9 mouse cellular contexts compared by ENCODE assay signal in the genomic region with DNA sequence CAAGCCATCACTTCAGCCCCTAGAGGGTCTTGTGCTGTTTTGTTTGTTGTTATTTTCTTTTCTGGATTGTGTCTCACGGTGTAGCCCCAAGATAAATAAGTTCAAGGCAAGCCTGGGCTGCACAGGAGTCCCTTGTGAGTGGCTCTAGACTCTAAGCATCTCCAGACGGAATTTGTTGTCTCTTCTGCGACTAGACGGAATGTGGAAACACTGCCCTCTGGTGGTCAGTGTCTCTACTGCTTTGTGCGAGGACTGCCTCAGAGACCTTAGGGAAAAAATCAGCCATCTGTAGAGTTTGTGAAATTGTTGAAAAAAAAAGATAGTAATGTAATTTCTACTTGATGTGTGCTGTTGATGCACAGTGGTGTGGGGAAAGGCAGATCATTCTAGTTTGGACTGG. TPM values are rescaled to one million over a fixed set of nuclear protein-coding genes. Genes with fewer than 3 reads are reported as not detected.
DNase-seq lines count a peak whose midpoint lies in the region.
"Had no signal": no experiment of that assay in that cellular context is flagged by ENCODE, and none has a peak within 500 bp of the region (broad histone marks: within the 10 kb centered on the region; RNA-seq: fewer than 3 reads in every experiment).

No protein-coding gene starts in this region.

- no peaks in the 10 kb centered on the region for H3K36me3 ChIP-seq in embryonic facial prominence, embryonic 10.5 days (replicated peaks)

- no peak overlapping the region for H3K4me3 ChIP-seq in embryonic facial prominence, embryonic 10.5 days

- H3K4me1 ChIP-seq in embryonic facial prominence, embryonic 10.5 days = 0 out of 2 replicates have a peak, but pooled peaks cover 2% of the 10 kb centered on the region

- WGBS in embryonic facial prominence, embryonic 10.5 days = 1% methylated on average over 5 of the region's 5 CpGs

- H3K27ac ChIP-seq in embryonic facial prominence, embryonic 10.5 days (replicated peaks) = no peak overlapping the region

- no peaks in the 10 kb centered on the region for H3K9me3 ChIP-seq in embryonic facial prominence, embryonic 10.5 days

- H3K27me3 ChIP-seq in embryonic facial prominence, embryonic 10.5 days (replicated peaks; ENCODE audit: low read depth, poor library complexity, severe bottlenecking) = no peaks in the 10 kb centered on the region

- peak; percentile 86 for DNase-seq in ES-CJ7 (ENCODE audit: low read depth, low spot score)
- peak; percentile 75 for DNase-seq in adrenal gland, postnatal 25 days
- DNase-seq in embryonic facial prominence, embryonic 10.5 days (ENCODE audit: low spot score) = peak; percentile 79
- peak; percentile 13 to 33 for DNase-seq in heart, adult 9 months (ENCODE audit: low spot score in 2 of 2)
- DNase-seq in kidney, postnatal 36 days = peak; percentile 47 to 88
- peak; percentile 79 for DNase-seq in lung, postnatal 10 days
- peak; percentile 79 to 88 for DNase-seq in right cerebral cortex, postnatal 10 days (ENCODE audit: low spot score in 2 of 2)
- peak; percentile 47 to 72 for DNase-seq in urinary bladder, postnatal 4 days (ENCODE audit: low spot score in 2 of 2)

RNA-seq across cellular contexts. Expression of gene Arpc1a, which starts 13.9 kb away (rescaled TPM):
- total RNA-seq in adrenal gland, postnatal 25 days (2021) = 110 and 126 TPM in 2 replicates
- 122 and 129 TPM in 2 replicates for polyA plus RNA-seq in embryonic facial prominence, embryonic 10.5 days (2016; fragmentation: Nextera tagmentation; extraction: Ambion mirVana)

RNA-seq across cellular contexts. Expression of gene Kpna7, which starts 14.1 kb away (rescaled TPM):
- total RNA-seq in adrenal gland, postnatal 25 days (2021) = not detected in 2 replicates
- polyA plus RNA-seq in embryonic facial prominence, embryonic 10.5 days (2016; fragmentation: Nextera tagmentation; extraction: Ambion mirVana) = 0.06 TPM in 1 of 2 replicates, not detected in the other

RNA-seq across cellular contexts. Expression of gene 1700018F24Rik, which starts 26.9 kb away (rescaled TPM):
- total RNA-seq in adrenal gland, postnatal 25 days (2021) = not detected in 2 replicates
- polyA plus RNA-seq in embryonic facial prominence, embryonic 10.5 days (2016; fragmentation: Nextera tagmentation; extraction: Ambion mirVana) = not detected in 2 replicates
- polyA plus RNA-seq: liver, embryonic 16.5 days had no signal

RNA-seq across cellular contexts. Expression of gene Gm4871, which starts 37.2 kb away (rescaled TPM):
- not detected in 2 replicates for total RNA-seq in adrenal gland, postnatal 25 days (2021)
- not detected in 2 replicates for polyA plus RNA-seq in embryonic facial prominence, embryonic 10.5 days (2016; fragmentation: Nextera tagmentation; extraction: Ambion mirVana)
- polyA plus RNA-seq: liver, embryonic 16.5 days had no signal

RNA-seq across cellular contexts. Expression of gene Arpc1b, which starts 44.3 kb away (rescaled TPM):
- 243 and 311 TPM in 2 replicates for total RNA-seq in adrenal gland, postnatal 25 days (2021)
- 95.4 and 97.9 TPM in 2 replicates for polyA plus RNA-seq in embryonic facial prominence, embryonic 10.5 days (2016; fragmentation: Nextera tagmentation; extraction: Ambion mirVana)

Comparison
In these comparisons a context has a peak if more than half of its experiments do, and no peak if none do; other contexts are left out.
1. DNase-seq: peak in every context shown above with its lines; median percentile 86 in ES-CJ7; 84 in right cerebral cortex, postnatal 10 days; 79 in embryonic facial prominence, embryonic 10.5 days; 79 in lung, postnatal 10 days; 75 in adrenal gland, postnatal 25 days; 68 in kidney, postnatal 36 days; 60 in urinary bladder, postnatal 4 days; 23 in heart, adult 9 months.